In genomic region chr11:99120524-99121217, GRCm38 (mm10) we compare ENCODE assay signal across 9 mouse cellular contexts. TPM values are rescaled to one million over a fixed set of nuclear protein-coding genes. Genes with fewer than 3 reads are reported as not detected.
A peak's percentile ranks its signal among the peaks of the same experiment; 100 is the strongest.
DNase-seq lines count a peak whose midpoint lies in the region; ATAC-seq lines count a peak whose summit lies in the region.
"Had no signal": no experiment of that assay in that cellular context is flagged by ENCODE, and none has a peak within 500 bp of the region (broad histone marks: within the 10 kb centered on the region; RNA-seq: fewer than 3 reads in every experiment).

No protein-coding gene starts in this region.

- no peak for ATAC-seq in hindbrain, embryonic 14.5 days (ENCODE audit: low FRiP score)
- no peak; the same call in 1 of the 2 replicates for ATAC-seq in embryonic facial prominence, embryonic 13.5 days (ENCODE audit: insufficient number of reproducible peaks, insufficient read depth, low FRiP score, low TSS enrichment, low read depth)
- ATAC-seq in midbrain, embryonic 12.5 days (ENCODE audit: low FRiP score, low read depth), result peak; percentile 62; the same call in 1 of the 2 replicates

- 48% methylated on average over 20 of the region's 20 CpGs for WGBS in hindbrain, embryonic 10.5 days
- WGBS in hindbrain, embryonic 14.5 days, result 40% methylated on average over 20 of the region's 20 CpGs
- WGBS in embryonic facial prominence, embryonic 13.5 days, result 12% methylated on average over 20 of the region's 20 CpGs
- WGBS in midbrain, embryonic 12.5 days, result 36% methylated on average over 20 of the region's 20 CpGs

- H3K9me3 ChIP-seq in hindbrain, embryonic 10.5 days, result peaks cover 9% of the 10 kb centered on the region; the same call in 1 of the 2 replicates
- no peaks in the 10 kb centered on the region for H3K9me3 ChIP-seq in hindbrain, embryonic 14.5 days (ENCODE audit: control insufficient read depth, low read length)
- no peaks in the 10 kb centered on the region for H3K9me3 ChIP-seq in embryonic facial prominence, embryonic 13.5 days
- no peaks in the 10 kb centered on the region for H3K9me3 ChIP-seq in midbrain, embryonic 12.5 days

- peak overlapping the region; percentile 80 for H3K27ac ChIP-seq in hindbrain, embryonic 10.5 days
- no peak overlapping the region for H3K27ac ChIP-seq in hindbrain, embryonic 14.5 days
- H3K27ac ChIP-seq in embryonic facial prominence, embryonic 13.5 days, result peak overlapping the region; percentile 97
- H3K27ac ChIP-seq in midbrain, embryonic 12.5 days (replicated peaks), result peak overlapping the region; percentile 65

- H3K9ac ChIP-seq in hindbrain, embryonic 14.5 days, result no peak overlapping the region; the same call in 1 of the 2 replicates
- H3K9ac ChIP-seq in embryonic facial prominence, embryonic 13.5 days, result peak overlapping the region; percentile 53; the same call in 1 of the 2 replicates
- 0 out of 2 replicates have a peak overlapping the region, but pooled peaks have one; percentile 21 for H3K9ac ChIP-seq in midbrain, embryonic 12.5 days (replicated peaks)

- intact Hi-C loops in heart, postnatal 36 days (cut with DNase I), result no loop called here
- intact Hi-C loops in left cerebral cortex, postnatal 4 days (cut with DNase I), result loop anchor here (10.0 kb wide), 1 partner anchor 196 kb away; the partner anchor contains the start of gene Rara

- H3K4me3 ChIP-seq in hindbrain, embryonic 10.5 days, result no peak overlapping the region
- no peak overlapping the region for H3K4me3 ChIP-seq in hindbrain, embryonic 14.5 days (replicated peaks; ENCODE audit: low read length)
- H3K4me3 ChIP-seq in embryonic facial prominence, embryonic 13.5 days, result no peak overlapping the region
- H3K4me3 ChIP-seq in midbrain, embryonic 12.5 days, result no peak overlapping the region

- peaks cover 49% of the 10 kb centered on the region for H3K4me1 ChIP-seq in hindbrain, embryonic 10.5 days (replicated peaks)
- peaks cover 9% of the 10 kb centered on the region for H3K4me1 ChIP-seq in hindbrain, embryonic 14.5 days (replicated peaks; ENCODE audit: control insufficient read depth, insufficient read depth, low read length)
- peaks cover 75% of the 10 kb centered on the region for H3K4me1 ChIP-seq in embryonic facial prominence, embryonic 13.5 days
- peaks cover 19% of the 10 kb centered on the region for H3K4me1 ChIP-seq in midbrain, embryonic 12.5 days

- H3K36me3 ChIP-seq in hindbrain, embryonic 10.5 days, result no peaks in the 10 kb centered on the region
- no peaks in the 10 kb centered on the region for H3K36me3 ChIP-seq in hindbrain, embryonic 14.5 days (replicated peaks; ENCODE audit: control insufficient read depth, insufficient read depth)
- no peaks in the 10 kb centered on the region for H3K36me3 ChIP-seq in embryonic facial prominence, embryonic 13.5 days
- no peaks in the 10 kb centered on the region for H3K36me3 ChIP-seq in midbrain, embryonic 12.5 days

- H3K4me2 ChIP-seq in hindbrain, embryonic 14.5 days (replicated peaks), result no peak overlapping the region
- peak overlapping the region; percentile 29 for H3K4me2 ChIP-seq in embryonic facial prominence, embryonic 13.5 days
- peak overlapping the region; percentile 31 for H3K4me2 ChIP-seq in midbrain, embryonic 12.5 days (replicated peaks)

- DNase-seq in hindbrain, embryonic 10.5 days (ENCODE audit: low spot score), result no peak
- no peak for DNase-seq in hindbrain, embryonic 14.5 days (ENCODE audit: low spot score)
- DNase-seq in heart, postnatal 36 days, result peak; percentile 37 to 48
- no peak for DNase-seq in retina, postnatal 1 day
- no peak for DNase-seq in left cerebral cortex, postnatal 4 days
- no peak for DNase-seq in adrenal gland, adult 18-20 months (ENCODE audit: low spot score in 2 of 2)

- no peaks in the 10 kb centered on the region for H3K27me3 ChIP-seq in hindbrain, embryonic 10.5 days (ENCODE audit: insufficient read depth, poor library complexity, severe bottlenecking)
- H3K27me3 ChIP-seq in hindbrain, embryonic 14.5 days (ENCODE audit: control insufficient read depth, insufficient read depth, low read length), result no peaks in the 10 kb centered on the region
- no peaks in the 10 kb centered on the region for H3K27me3 ChIP-seq in embryonic facial prominence, embryonic 13.5 days
- H3K27me3 ChIP-seq in midbrain, embryonic 12.5 days, result no peaks in the 10 kb centered on the region

RNA-seq across cellular contexts. Expression of gene Tns4, which starts 31.6 kb away (rescaled TPM):
- 0.67 and 1.0 TPM in 2 replicates for polyA plus RNA-seq in hindbrain, embryonic 10.5 days (2016; fragmentation: Nextera tagmentation; extraction: Ambion mirVana)
- 0.20 TPM in 1 of 2 replicates, not detected in the other for polyA plus RNA-seq in hindbrain, embryonic 14.5 days (2014; fragmentation: Nextera tagmentation; extraction: Ambion mirVana)
- 0.53 and 0.73 TPM in 2 replicates for polyA plus RNA-seq in embryonic facial prominence, embryonic 13.5 days (2015; fragmentation: Nextera tagmentation; extraction: Ambion mirVana)
- under 1 TPM; 0.27 to 0.36 TPM for total RNA-seq in heart, postnatal 36 days (2021)
- polyA plus RNA-seq in midbrain, embryonic 12.5 days (2016; fragmentation: Nextera tagmentation; extraction: Ambion mirVana), result 0.12 and 0.19 TPM in 2 replicates
- total RNA-seq in left cerebral cortex, postnatal 4 days (2021), result not detected
- total RNA-seq in adrenal gland, adult 18-20 months (2021), result under 1 TPM; 0.43 to 0.67 TPM
- total RNA-seq: layer of hippocampus, postnatal 36 days had no signal

RNA-seq across cellular contexts. Expression of gene Ccr7, which starts 34.2 kb away (rescaled TPM):
- polyA plus RNA-seq in hindbrain, embryonic 10.5 days (2016; fragmentation: Nextera tagmentation; extraction: Ambion mirVana), result 0.21 and 0.25 TPM in 2 replicates
- polyA plus RNA-seq in hindbrain, embryonic 14.5 days (2014; fragmentation: Nextera tagmentation; extraction: Ambion mirVana), result 0.23 TPM in 1 of 2 replicates, not detected in the other
- 0.30 and 0.69 TPM in 2 replicates for polyA plus RNA-seq in embryonic facial prominence, embryonic 13.5 days (2015; fragmentation: Nextera tagmentation; extraction: Ambion mirVana)
- under 1 TPM; 0.38 to 0.58 TPM for total RNA-seq in heart, postnatal 36 days (2021)
- polyA plus RNA-seq in midbrain, embryonic 12.5 days (2016; fragmentation: Nextera tagmentation; extraction: Ambion mirVana), result 0.11 TPM in 1 of 2 replicates, not detected in the other
- not detected for total RNA-seq in left cerebral cortex, postnatal 4 days (2021)
- under 1 TPM in 1 of 2 experiments, not detected in 1; 0.38 TPM for total RNA-seq in adrenal gland, adult 18-20 months (2021)
- total RNA-seq: layer of hippocampus, postnatal 36 days had no signal

Comparison
In these comparisons a context has a peak if more than half of its experiments do, and no peak if none do; other contexts are left out.
1. DNase-seq: peak in heart, postnatal 36 days (2 of 2); none in hindbrain, embryonic 10.5 days (single experiment), hindbrain, embryonic 14.5 days (single experiment), retina, postnatal 1 day (single experiment), left cerebral cortex, postnatal 4 days (single experiment) and adrenal gland, adult 18-20 months (0 of 2).